Mouse (Mus musculus): ENCODE measurements around the gene Sept10. TPM values are rescaled to one million over a fixed set of nuclear protein-coding genes. Genes with fewer than 3 reads are reported as not detected.

Sept10 gene
- polyA plus RNA-seq, 1 experiment, result 9.2 TPM

DNA sequence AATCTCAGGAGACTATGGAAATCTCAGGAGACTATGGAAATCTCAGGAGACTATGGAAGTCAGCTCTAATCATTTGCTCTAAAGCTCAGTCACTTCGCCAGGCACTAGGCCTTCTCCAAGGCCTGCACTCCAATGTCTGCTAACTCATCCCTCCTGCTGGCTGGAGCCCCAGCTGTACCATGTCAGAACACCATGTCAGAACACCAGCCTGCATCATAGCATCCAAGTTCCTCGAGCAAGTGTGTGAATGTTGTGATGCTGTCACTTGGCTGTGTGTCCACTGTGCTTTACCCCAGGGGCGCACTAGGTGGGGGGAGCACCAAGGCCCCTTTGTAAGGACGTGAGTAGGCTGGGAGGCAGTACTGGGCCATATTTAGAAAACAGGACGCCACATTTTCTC, 104.1 kb downstream of the Sept10 start:
- TF ChIP-seq CTCF (IDR thresholded peaks at IDR 0.05; ENCODE audit: insufficient read depth, low read length), result no peak
- no peak for TF ChIP-seq POLR2A (IDR thresholded peaks at IDR 0.05; ENCODE audit: borderline replicate concordance, extremely low read depth, low read depth, low read length)
- WGBS, result 59% methylated on average over 5 of the region's 5 CpGs
- H3K4me3 ChIP-seq (replicated peaks; ENCODE audit: extremely low read depth, low read depth, low read length), result no peak overlapping the region
- H3K4me1 ChIP-seq (ENCODE audit: control insufficient read depth, insufficient read depth, low read length), result no peaks in the 10 kb centered on the region
- DNase-seq, result no peak

- H3K4me1 ChIP-seq (ENCODE audit: control insufficient read depth, insufficient read depth, low read length), result no peaks in the 10 kb centered on the region
- WGBS, result 74% methylated on average over 9 of the region's 9 CpGs
- no peak for DNase-seq
- H3K4me3 ChIP-seq (replicated peaks; ENCODE audit: extremely low read depth, low read depth, low read length), result no peak overlapping the region
- TF ChIP-seq CTCF (IDR thresholded peaks at IDR 0.05; ENCODE audit: insufficient read depth, low read length) (no peak), POLR2A (IDR thresholded peaks at IDR 0.05; ENCODE audit: borderline replicate concordance, extremely low read depth, low read depth, low read length) (no peak)
These were observed 105.3 kb downstream of the Sept10 start for GRCm38 (mm10) chr10:59116331-59116730.

GRCm38 (mm10) chr10:59115691-59116090, 106.0 kb downstream of the Sept10 start:
- WGBS, result 87% methylated on average over 2 of the region's 2 CpGs
- DNase-seq, result no peak
- no peaks in the 10 kb centered on the region for H3K4me1 ChIP-seq (ENCODE audit: control insufficient read depth, insufficient read depth, low read length)
- TF ChIP-seq CTCF (IDR thresholded peaks at IDR 0.05; ENCODE audit: insufficient read depth, low read length), result no peak
- TF ChIP-seq POLR2A (IDR thresholded peaks at IDR 0.05; ENCODE audit: borderline replicate concordance, extremely low read depth, low read depth, low read length), result no peak
- no peak overlapping the region for H3K4me3 ChIP-seq (replicated peaks; ENCODE audit: extremely low read depth, low read depth, low read length)

DNA sequence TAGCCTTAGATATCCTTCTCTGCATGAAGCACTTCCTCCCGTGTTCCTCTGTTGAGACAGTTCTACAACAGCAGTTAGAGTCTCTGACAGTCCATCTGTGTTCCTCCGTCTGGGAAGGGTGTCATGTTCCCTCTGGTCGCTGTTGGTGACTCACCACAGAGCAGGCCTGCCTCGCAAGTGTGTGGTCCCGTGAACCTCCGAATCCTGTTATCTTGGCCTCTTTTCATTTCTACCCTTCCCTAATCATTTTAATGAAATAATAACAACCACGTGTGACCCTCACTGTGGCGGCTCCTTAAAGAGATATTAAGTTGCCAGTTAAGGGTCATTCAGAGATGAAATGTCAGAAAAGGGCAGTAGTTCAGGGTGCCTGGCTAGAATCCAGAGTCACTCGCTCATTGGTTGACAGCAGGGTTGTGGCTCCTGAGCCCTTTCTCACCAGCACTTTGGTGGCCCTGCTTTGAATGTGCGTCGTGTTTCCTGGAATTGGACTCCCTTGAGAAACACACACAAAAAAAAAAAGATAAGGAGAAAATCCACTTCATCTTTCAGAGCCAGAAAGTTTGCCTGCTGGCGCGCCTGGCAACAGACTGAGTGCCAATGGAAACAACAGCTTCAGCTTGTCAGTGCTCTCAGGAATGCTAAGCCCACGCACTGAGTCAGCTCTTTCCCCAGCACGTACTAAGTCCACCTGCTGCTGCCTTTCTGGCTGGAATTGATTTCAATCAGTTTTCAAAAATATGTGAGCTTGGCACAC, 106.9 kb downstream of the Sept10 start:
- Histone ChIP-seq H3K4me3 (replicated peaks; ENCODE audit: extremely low read depth, low read depth, low read length) (no peak overlapping the region), H3K4me1 (ENCODE audit: control insufficient read depth, insufficient read depth, low read length) (no peaks in the 10 kb centered on the region)
- 25% methylated on average over 15 of the region's 15 CpGs for WGBS
- peak; percentile 33 for DNase-seq
- TF ChIP-seq POLR2A (IDR thresholded peaks at IDR 0.05; ENCODE audit: borderline replicate concordance, extremely low read depth, low read depth, low read length) (no peak), CTCF (IDR thresholded peaks at IDR 0.05; ENCODE audit: insufficient read depth, low read length) (no peak)

GRCm38 (mm10) chr10:59113386-59113785, 108.3 kb downstream of the Sept10 start:
- 72% methylated on average over 9 of the region's 9 CpGs for WGBS
- no peak overlapping the region for H3K4me3 ChIP-seq (replicated peaks; ENCODE audit: extremely low read depth, low read depth, low read length)
- DNase-seq, result no peak
- TF ChIP-seq CTCF (IDR thresholded peaks at IDR 0.05; ENCODE audit: insufficient read depth, low read length), result no peak
- TF ChIP-seq POLR2A (IDR thresholded peaks at IDR 0.05; ENCODE audit: borderline replicate concordance, extremely low read depth, low read depth, low read length), result no peak
- no peaks in the 10 kb centered on the region for H3K4me1 ChIP-seq (ENCODE audit: control insufficient read depth, insufficient read depth, low read length)

DNA sequence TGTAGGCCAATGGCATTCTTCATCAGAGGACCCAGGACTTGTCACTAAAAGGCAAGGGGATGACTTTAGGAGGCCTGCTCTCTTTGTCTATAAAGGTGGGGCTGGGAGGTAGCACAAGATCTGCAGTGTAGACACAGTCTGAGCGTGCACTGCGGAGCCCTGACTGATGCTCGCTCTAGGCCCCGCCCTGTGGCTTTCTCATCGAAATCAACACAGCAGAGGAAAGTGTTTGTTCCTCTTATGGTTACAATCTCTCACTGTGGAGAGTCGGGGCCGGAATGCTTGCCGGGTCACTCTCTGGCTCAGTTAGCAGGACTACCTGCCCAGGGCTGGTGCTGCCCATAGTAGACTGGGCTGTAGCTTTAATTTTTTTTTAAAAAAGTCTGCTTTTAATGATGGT, 108.9 kb downstream of the Sept10 start:
- 63% methylated on average over 8 of the region's 8 CpGs for WGBS
- DNase-seq, result no peak
- TF ChIP-seq CTCF (IDR thresholded peaks at IDR 0.05; ENCODE audit: insufficient read depth, low read length) (no peak), POLR2A (IDR thresholded peaks at IDR 0.05; ENCODE audit: borderline replicate concordance, extremely low read depth, low read depth, low read length) (no peak)
- Histone ChIP-seq H3K4me1 (ENCODE audit: control insufficient read depth, insufficient read depth, low read length) (no peaks in the 10 kb centered on the region), H3K4me3 (replicated peaks; ENCODE audit: extremely low read depth, low read depth, low read length) (no peak overlapping the region)

DNA sequence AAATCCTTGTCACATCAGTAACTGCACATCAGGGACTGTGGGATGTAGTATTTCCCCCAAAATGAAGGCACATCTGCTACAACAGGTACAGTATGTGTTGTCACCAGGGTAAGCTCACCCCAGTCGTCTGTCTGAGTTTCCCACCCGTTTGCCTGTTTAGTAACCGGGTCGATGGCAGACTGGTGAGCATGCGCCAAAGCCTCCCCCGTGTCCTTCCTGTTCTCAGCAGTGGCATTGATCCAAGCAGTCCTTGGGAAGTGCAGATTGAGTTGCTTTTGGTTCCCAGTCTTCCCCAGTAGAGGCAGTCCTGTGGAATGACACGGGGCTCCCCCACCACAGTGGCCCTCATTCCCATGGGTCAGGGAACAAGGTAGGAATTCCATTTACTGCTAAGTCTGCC, 111.3 kb downstream of the Sept10 start:
- TF ChIP-seq CTCF (IDR thresholded peaks at IDR 0.05; ENCODE audit: insufficient read depth, low read length) (no peak), POLR2A (IDR thresholded peaks at IDR 0.05; ENCODE audit: borderline replicate concordance, extremely low read depth, low read depth, low read length) (no peak)
- no peak for DNase-seq
- 76% methylated on average over 7 of the region's 7 CpGs for WGBS

DNA sequence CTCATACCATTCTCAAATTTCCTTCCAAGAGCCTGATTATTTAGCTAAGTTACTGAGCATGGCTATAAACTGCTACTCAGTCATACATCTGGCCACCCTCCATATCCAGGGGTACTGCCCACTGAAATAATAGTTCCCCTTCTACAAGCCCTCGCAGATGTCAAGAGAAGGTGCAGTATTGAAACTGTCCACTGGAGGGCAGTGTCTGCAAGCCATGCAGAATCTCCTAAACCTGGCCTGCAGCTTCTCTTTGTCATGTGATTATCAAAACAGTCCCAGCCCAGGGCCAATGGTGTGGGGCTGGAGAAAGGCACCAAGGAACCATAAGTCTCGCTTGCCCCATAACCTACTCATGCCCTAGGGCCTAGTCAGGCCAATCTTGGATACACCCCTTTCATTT, 112.6 kb downstream of the Sept10 start:
- TF ChIP-seq POLR2A (IDR thresholded peaks at IDR 0.05; ENCODE audit: borderline replicate concordance, extremely low read depth, low read depth, low read length) (no peak), CTCF (IDR thresholded peaks at IDR 0.05; ENCODE audit: insufficient read depth, low read length) (peak; percentile 75)
- Histone ChIP-seq H3K4me1 (ENCODE audit: control insufficient read depth, insufficient read depth, low read length) (no peaks in the 10 kb centered on the region), H3K4me3 (replicated peaks; ENCODE audit: extremely low read depth, low read depth, low read length) (no peak overlapping the region)
- DNase-seq, result peak; percentile 74
- 18% methylated on average over 2 of the region's 2 CpGs for WGBS

More for the DNA sequence above, 111.3 kb downstream of the Sept10 start:
- Histone ChIP-seq H3K4me1 (ENCODE audit: control insufficient read depth, insufficient read depth, low read length) (no peaks in the 10 kb centered on the region), H3K4me3 (replicated peaks; ENCODE audit: extremely low read depth, low read depth, low read length) (no peak overlapping the region)

DNA sequence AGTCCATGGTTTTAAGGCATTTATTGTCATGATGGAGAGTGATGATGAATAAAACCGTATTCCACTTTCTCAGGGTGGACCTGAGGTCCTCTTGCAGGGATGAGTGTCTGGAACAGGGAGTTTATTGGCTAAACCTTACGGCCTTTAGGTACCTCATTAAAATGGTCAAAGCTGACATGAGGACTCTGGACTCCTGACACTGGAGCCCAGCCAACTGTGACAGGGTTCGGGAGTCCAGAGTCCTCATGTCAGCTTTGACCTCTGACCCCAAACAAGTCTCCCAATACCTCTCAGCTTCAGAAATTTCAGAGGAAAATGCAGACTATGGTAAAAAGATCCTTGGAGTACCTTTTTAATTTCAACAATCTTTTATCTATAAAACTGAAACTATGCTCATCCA, 115.0 kb downstream of the Sept10 start:
- Histone ChIP-seq H3K4me3 (replicated peaks; ENCODE audit: extremely low read depth, low read depth, low read length) (no peak overlapping the region), H3K4me1 (ENCODE audit: control insufficient read depth, insufficient read depth, low read length) (no peaks in the 10 kb centered on the region)
- DNase-seq, result no peak
- no peak for TF ChIP-seq POLR2A (IDR thresholded peaks at IDR 0.05; ENCODE audit: borderline replicate concordance, extremely low read depth, low read depth, low read length)
- TF ChIP-seq CTCF (IDR thresholded peaks at IDR 0.05; ENCODE audit: insufficient read depth, low read length), result no peak
- 78% methylated on average over 3 of the region's 3 CpGs for WGBS

- TF ChIP-seq POLR2A (IDR thresholded peaks at IDR 0.05; ENCODE audit: borderline replicate concordance, extremely low read depth, low read depth, low read length), result no peak
- TF ChIP-seq CTCF (IDR thresholded peaks at IDR 0.05; ENCODE audit: insufficient read depth, low read length), result no peak
- Histone ChIP-seq H3K4me3 (replicated peaks; ENCODE audit: extremely low read depth, low read depth, low read length) (no peak overlapping the region), H3K4me1 (ENCODE audit: control insufficient read depth, insufficient read depth, low read length) (no peaks in the 10 kb centered on the region)
- DNase-seq, result no peak
- WGBS, result 73% methylated on average over 8 of the region's 8 CpGs
These were observed 115.8 kb downstream of the Sept10 start for GRCm38 (mm10) chr10:59105885-59106284.

Data from lung, adult 2 months (tissue).